Mouse (Mus musculus): Measurements from ENCODE around the gene Rptor.

Rptor gene

DNA sequence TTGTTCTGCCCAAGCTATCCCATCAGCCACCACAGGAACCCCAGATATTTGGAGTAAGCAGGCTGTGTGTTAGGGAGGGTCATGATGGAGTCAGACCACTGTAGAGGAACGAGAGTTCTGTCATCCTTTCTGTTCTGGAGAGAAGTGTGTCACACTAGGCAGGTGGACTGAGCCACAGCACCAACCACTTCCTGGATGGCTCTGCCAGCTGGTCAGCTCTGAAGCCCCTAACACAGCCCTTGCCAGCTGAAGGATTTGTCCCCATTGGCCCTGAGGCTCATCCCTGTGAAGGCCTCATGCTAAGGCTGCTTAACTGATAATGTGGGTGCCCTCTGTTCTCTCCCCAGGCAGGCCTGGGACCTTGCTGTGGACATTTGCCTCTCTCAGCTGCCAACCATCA, 208.9 kb downstream of the Rptor start:
- DNase-seq (ENCODE audit: low spot score): no peak

- no peak for DNase-seq (ENCODE audit: low spot score)
Measured at GRCm38 (mm10) chr11:119812093-119812492, 209.4 kb downstream of the Rptor start.

DNA sequence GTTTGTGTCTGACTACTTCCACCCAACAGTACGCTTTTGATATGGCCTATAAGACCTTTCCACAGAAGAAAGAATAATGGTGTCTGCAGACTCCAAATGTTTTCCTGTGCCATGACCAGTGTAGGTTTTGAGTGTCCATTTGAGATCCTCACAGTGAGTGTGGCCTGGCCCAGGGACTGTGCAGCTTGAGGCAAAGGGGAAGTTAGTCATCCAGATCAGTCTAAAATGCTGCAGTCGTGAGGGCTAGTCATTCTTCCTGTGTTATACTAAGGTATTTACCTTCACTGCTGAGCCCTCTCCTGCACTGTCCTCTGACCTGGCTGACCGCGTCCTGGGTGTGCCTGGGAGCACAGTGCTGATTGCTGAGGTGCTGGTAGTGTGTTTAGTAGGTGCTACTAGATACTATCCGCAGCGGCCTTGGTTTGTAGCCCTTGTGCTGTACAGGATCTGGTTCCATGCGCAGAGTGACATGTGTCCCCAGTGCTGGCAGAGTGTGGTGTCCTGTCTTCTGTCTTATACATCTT, 211.4 kb downstream of the Rptor start:
- DNase-seq (ENCODE audit: low spot score): no peak

GRCm38 (mm10) chr11:119816798-119817361, 214.2 kb downstream of the Rptor start:
- DNase-seq (ENCODE audit: low spot score): no peak

GRCm38 (mm10) chr11:119817362-119817837, 214.7 kb downstream of the Rptor start:
- no peak for DNase-seq (ENCODE audit: low spot score)

- no peak for DNase-seq (ENCODE audit: low spot score)
Measured at GRCm38 (mm10) chr11:119817898-119818297, 215.2 kb downstream of the Rptor start.

DNA sequence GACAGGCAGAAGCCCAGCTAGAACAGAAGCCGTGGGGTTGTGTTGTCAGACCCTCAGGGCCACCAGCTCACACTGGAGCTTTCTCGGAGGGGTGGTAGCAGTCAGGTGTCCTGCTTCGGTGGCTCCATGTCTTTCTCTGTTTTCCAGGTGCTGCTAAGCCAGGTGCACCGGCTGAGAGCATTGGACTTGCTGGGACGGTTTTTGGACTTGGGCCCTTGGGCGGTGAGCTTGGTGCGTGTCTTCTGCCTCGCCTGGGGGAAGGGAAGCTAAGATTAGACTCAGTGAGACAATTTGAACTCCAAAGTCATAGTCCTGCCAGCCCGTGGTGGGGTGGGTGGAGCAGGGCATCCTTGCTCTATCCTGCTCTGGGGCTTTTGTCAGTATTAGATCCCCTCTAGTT, 218.8 kb downstream of the Rptor start:
- DNase-seq (ENCODE audit: low spot score): no peak

- DNase-seq (ENCODE audit: low spot score): no peak
Measured at GRCm38 (mm10) chr11:119824072-119824649, 221.5 kb downstream of the Rptor start.

DNA sequence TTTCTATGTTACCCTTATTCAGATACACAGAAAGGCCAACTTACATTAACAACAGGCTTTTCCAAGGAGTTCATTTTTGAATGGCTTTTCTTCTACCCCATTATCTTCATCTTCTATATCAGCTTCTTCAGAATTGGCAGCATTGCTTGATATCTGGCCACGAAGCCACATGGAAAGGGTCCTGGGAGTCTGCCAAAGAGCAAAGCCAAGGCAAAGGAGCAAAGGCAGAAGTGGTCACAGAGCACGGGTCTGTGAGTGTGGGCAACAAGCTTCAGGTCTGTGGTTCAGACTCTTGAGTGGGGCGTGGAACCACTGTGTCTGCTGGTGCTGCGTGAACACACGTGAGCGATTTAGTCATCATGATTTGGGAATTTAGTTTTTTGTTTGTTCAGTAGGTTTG, 223.1 kb downstream of the Rptor start:
- DNase-seq (ENCODE audit: low spot score): no peak

GRCm38 (mm10) chr11:119826239-119826638, 223.5 kb downstream of the Rptor start:
- DNase-seq (ENCODE audit: low spot score): no peak

DNA sequence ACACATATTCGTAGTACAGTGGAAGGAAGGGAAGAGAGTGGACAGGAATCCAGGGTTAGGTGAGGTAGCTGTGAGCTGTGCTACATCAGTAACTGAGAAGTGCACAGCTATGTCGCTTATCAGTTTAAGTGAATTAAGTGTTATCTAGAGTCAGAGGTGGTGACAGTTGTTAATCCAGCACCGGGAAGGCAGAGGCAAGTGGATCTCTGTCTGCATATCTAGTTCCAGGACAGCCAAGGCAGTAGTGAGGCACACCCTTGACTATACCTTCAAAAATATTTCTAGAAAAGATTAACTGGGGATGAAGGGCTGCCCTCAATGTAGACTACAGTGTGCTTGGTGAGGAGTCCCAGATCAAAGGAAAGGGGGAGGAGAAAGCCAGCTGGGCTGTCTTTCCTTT, 226.4 kb downstream of the Rptor start:
- DNase-seq (ENCODE audit: low spot score): no peak

DNA sequence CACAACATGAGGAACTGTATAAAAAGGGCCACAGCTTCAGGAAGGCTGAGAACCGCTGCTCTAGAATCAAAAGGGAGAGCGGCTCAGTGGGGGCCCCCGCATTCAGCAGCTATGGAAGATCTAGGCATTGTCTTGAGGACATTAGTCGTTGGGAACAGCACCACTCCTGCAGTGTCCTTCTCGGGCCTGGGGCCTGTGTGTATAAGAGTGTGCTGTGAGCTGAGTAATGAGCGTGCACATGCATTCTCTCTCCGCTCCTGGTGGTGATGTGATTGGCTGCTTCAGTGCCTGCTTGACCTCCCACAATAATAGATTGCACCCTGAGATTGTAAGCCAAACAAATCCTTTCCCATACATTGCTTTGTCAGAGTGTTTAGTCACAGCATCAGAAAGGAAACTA, 229.0 kb downstream of the Rptor start:
- no peak for DNase-seq (ENCODE audit: low spot score)

GRCm38 (mm10) chr11:119833311-119833710, 230.6 kb downstream of the Rptor start:
- DNase-seq (ENCODE audit: low spot score): no peak

GRCm38 (mm10) chr11:119833877-119834804, 231.4 kb downstream of the Rptor start:
- no peak for DNase-seq (ENCODE audit: low spot score)

- DNase-seq (ENCODE audit: low spot score): no peak
Measured at GRCm38 (mm10) chr11:119836326-119836725, 233.6 kb downstream of the Rptor start.

- no peak for DNase-seq (ENCODE audit: low spot score)
Measured at GRCm38 (mm10) chr11:119837786-119838185, 235.1 kb downstream of the Rptor start.

DNA sequence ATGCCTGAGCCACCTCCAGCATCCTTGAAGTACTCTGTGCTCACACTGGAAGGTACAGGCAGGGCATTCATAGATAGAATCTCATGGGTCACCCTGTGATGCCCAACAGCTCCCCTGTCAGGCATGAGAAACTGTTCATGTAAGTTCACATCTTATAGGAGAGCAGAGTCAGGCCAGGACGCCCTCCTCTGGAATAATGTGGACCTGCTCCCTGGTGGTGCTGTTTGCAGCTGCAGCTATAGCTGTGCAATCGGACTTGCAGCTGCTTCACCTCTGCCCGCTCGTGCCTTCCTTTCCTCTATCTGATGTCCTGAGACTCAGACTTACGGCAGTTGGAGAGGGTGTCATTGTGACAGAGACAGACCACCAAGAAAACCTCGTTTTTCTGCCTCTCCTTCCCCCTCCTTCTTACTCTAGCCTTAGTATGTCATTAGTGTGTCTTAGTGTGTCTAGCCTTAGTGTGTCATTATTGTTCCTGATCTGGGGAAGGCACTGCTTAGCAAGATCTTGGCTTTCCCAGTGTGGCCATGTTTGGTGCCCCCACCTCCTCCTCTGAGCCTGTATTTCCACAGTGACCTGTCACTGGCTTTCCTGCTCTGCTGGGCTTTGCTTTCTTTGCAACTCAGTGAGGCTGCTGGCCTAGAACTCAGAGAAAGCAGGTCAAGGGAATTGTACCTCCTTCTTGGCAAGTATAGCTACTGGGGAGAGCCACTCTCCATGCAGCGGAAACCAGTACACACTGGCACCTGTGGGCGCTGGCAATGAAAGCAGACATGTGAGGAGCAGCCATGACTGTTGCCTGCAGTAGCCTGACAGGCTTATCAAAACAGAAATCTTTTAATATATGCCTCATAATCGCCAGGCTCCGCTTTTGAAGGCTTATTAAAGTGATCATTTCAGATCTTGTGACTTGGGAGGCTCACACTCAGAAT, 237.0 kb downstream of the Rptor start:
- DNase-seq (ENCODE audit: low spot score): no peak

GRCm38 (mm10) chr11:119846608-119847007, 243.9 kb downstream of the Rptor start:
- no peak for DNase-seq (ENCODE audit: low spot score)

- no peak for DNase-seq (ENCODE audit: low spot score)
Measured at GRCm38 (mm10) chr11:119847076-119847475, 244.4 kb downstream of the Rptor start.

DNA sequence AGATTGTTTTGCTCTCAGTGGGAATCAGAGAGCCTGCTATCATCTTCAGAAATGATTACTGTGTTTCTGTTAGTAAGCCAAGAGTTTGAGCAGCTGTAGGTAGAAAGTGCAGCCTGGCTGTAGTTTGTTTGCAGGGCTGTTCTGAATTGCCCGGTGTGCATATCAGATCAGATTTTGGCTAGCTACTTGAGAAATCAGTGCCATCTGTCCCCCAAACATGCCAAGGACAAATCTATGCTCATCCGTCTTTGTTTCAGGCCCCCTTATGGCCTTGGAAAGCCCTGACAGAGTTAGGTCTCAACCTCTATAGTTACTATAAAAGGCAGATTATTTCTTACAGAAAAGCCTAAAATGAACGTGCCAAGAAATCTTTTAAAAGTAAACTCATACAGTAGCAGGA, 244.9 kb downstream of the Rptor start:
- DNase-seq (ENCODE audit: low spot score): no peak

GRCm38 (mm10) chr11:119848189-119848588, 245.5 kb downstream of the Rptor start:
- no peak for DNase-seq (ENCODE audit: low spot score)

- no peak for DNase-seq (ENCODE audit: low spot score)
Measured at GRCm38 (mm10) chr11:119855999-119856398, 253.3 kb downstream of the Rptor start.
